Mouse (Mus musculus) E14TG2a.4 (cell line): Measurements from ENCODE around the gene Fli1.

ENCODE experiments used
- CTCF ChIP-seq: conservative IDR thresholded peaks from 2 replicates; pipeline ENCODE4 v1.5.1; 2014; ENCODE audit warnings: low read length
- POU5F1 ChIP-seq: IDR thresholded peaks from 2 replicates; pipeline ENCODE4 v1.6.1; 2014; ENCODE audit warnings: low read length, borderline replicate concordance

GRCm38 (mm10) chr9:32571676-32572075 lies 29.0 kb upstream of the Fli1 start:
- no peak for TF ChIP-seq CTCF
- TF ChIP-seq POU5F1 = no peak
